Mouse (Mus musculus) ovary, adult 18-20 months (tissue): ENCODE measurements around the gene Krtap8-1.

Experiments
- DNase-seq: peaks from one replicate; pipeline ENCODE4 v3.0.0; 2022; ENCODE audit warnings: low spot score, mixed read lengths

Gene Krtap8-1

GRCm38 (mm10) chr16:89487852-89488251 lies at the start of gene Krtap8-1:
Krtap8-1 (minus strand) TSS chr16:89487952.
- no peak for DNase-seq

- no peak for DNase-seq
These were observed 49.6 kb upstream of the Krtap8-1 start for GRCm38 (mm10) chr16:89537349-89537748.

GRCm38 (mm10) chr16:89530547-89530946 lies 42.8 kb upstream of the Krtap8-1 start:
- DNase-seq: no peak

DNA sequence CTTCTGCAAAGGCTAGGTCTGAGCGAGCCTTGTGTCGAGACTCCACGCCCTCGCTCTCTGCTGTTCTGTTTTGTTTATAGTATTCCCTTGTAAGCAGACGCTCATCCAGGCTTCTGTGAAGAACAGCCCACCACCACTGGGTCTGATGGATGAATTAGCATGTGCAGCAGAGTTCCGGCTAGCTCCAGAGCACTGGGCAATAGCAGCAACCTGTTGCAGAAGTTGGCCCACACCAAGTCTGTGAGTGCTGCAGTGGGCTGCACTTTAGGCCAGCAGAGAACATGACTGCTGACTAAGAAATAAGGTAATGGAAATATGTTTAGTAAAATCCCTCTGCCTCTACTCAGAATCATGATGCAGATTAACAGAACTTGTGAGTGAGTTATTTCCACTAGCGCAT lies 42.1 kb upstream of the Krtap8-1 start:
- DNase-seq: no peak

- no peak for DNase-seq
These were observed 40.6 kb upstream of the Krtap8-1 start for GRCm38 (mm10) chr16:89528380-89528779.

- no peak for DNase-seq
These were observed 33.2 kb upstream of the Krtap8-1 start for GRCm38 (mm10) chr16:89520996-89521395.

DNA sequence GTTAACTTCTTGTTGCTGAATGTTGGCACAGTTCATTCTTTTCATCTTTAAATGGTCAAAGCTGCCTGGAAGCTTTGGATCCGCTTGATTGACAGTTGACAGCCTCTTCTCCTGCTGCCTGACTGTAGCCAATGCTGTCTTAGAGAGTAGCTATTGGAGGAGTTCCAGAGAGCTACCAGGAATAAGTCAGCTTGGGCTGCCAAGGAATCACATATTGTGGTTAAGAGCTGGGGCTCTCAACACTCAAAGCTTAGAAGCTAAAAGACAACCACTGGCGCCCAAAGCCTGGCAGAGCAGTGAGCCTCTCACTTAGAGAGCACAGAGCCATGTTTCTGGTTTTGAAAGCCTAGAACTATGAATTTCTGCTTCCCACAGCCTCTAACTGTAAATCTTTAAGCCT lies 32.8 kb upstream of the Krtap8-1 start:
- no peak for DNase-seq

GRCm38 (mm10) chr16:89520091-89520490 lies 32.3 kb upstream of the Krtap8-1 start:
- no peak for DNase-seq

DNA sequence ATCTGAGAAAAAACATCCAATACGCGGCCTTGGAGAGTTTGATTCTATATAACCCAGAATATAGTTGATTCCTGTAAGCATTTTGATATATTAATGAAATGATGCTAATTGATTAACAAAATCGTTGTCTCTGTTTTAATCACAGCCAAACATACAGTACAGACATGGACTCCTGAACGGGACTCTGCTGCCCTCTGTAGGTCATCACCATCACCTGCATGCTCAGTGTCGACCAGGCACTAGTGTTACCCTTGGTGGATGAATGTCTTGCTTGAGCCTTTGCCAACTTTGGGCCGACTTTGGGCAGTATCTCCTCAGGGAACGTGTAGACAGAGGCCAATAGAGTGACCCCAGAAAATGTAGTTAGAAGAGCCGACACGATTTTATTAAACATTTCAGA lies 29.9 kb upstream of the Krtap8-1 start:
- DNase-seq: no peak

DNA sequence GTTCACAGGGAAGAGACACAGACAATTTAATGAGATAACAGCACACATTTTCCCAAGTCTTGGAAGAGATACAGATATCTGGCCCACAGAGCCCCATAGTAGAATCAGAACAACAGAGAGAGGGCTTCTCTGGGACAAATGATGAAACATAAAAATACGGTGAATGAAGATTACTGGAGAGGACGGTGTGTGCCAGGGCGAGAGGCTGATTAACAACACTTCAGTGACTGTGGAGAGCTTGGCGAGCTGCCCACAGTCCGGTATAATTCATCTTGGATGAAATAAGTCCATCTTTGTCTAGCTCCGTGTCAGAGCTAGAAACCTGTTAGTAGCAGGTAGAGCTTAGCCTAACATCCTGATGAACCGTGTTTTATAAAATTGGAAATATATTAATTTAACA lies 25.7 kb upstream of the Krtap8-1 start:
- no peak for DNase-seq

- DNase-seq: no peak
These were observed 20.5 kb upstream of the Krtap8-1 start, which contains the start of gene Krtap7-1 for GRCm38 (mm10) chr16:89508223-89508622. Krtap7-1 (minus strand) TSS chr16:89508323.

DNA sequence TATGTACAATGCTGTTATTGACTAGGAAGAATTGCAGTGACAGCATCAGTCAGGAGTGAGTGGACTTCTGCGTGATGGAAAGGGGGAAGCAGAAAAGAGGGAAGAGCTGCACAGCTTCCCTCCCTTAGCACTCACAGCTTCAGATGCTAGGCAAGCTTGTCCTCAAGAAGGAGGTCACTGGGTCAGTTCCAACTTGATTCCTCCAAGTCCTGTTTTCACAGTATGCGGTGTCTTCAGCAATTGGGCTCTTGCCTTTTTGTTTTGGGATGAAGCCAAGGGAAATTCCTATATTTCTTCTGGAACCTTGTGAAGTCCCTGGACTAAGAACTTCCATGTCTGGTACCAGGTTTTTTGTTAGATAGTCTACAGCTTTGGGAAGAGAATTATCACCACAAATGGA lies 15.8 kb upstream of the Krtap8-1 start:
- no peak for DNase-seq

GRCm38 (mm10) chr16:89501870-89502269 lies 14.1 kb upstream of the Krtap8-1 start:
- no peak for DNase-seq

DNA sequence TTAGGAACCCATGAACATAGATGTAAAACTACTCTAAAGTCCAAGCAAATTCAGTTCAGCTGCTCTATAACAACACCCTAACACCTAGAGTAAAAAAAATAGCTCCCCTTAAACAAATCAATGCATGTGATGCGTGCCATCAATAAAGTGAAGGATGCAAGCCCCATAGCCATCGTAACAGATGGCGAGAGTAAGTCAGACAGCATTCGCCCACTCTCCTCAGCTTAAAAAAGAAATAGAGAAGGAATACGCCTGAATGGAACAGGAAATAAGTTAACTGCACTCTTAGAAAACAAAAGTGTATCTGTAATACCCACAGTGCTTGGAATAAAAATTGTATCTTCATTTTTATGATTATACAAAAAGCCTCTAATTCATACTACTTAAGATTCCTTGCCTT lies 9.2 kb upstream of the Krtap8-1 start:
- no peak for DNase-seq

GRCm38 (mm10) chr16:89495394-89496153 lies 7.8 kb upstream of the Krtap8-1 start:
- no peak for DNase-seq

DNA sequence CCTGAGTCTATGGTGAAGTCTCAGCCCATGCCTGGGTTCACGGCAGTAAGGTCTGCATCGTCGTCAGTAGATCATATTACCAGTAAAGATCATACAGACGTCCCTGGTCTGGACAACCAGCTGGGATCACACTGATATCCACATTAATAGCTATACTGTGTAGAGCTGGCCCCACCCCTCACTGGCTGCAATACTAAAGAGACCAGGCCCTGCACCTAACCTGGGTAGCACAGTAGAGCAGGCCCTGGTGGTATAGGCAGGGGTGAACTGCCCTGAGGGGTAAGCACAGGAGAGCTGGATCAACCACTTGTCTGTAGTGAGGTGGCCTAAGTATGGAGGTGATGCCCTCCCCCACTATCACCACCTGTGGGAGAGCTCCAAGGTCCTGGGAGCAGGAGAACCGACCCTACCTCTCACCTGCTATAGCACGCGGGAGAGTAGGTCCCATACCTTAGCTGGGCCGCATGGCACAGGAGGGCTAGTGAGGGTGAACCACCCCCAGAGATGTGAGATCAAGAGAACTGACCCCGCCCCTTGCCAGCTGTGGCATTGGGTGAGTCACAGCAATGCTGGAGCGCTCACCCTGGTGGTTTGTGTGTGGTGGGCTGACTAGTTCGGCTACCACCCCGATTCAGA lies 10.0 kb downstream of the Krtap8-1 start:
- DNase-seq: no peak

GRCm38 (mm10) chr16:89461189-89461588 lies 26.6 kb downstream of the Krtap8-1 start:
- DNase-seq: no peak
